Mouse (Mus musculus) ES-CJ7 (cell line): ENCODE data around the gene Sytl4.

Experiments used
- DNase-seq: peaks from one replicate; pipeline ENCODE4 v3.0.0; 2011; ENCODE audit warnings: low read depth, low spot score

Sytl4 gene

GRCm38 (mm10) chrX:133981231-133982002, at the start of gene Sytl4:
Gene Sytl4 (minus strand): TSS chrX:133981812.
- DNase-seq: peak; percentile 1

GRCm38 (mm10) chrX:134020664-134021063, 39.1 kb upstream of the Sytl4 start:
- no peak for DNase-seq

- DNase-seq: peak; percentile 57
Measured at GRCm38 (mm10) chrX:134019005-134019404, 37.4 kb upstream of the Sytl4 start.

- no peak for DNase-seq
Measured at GRCm38 (mm10) chrX:133995866-133996265, 14.3 kb upstream of the Sytl4 start.

- no peak for DNase-seq
Measured at GRCm38 (mm10) chrX:133964615-133965014, 17.0 kb downstream of the Sytl4 start.

- DNase-seq: no peak
Measured at GRCm38 (mm10) chrX:133960617-133961016, 21.0 kb downstream of the Sytl4 start.

GRCm38 (mm10) chrX:133954661-133955060, 27.0 kb downstream of the Sytl4 start:
- no peak for DNase-seq

- peak; percentile 66 for DNase-seq
Measured at GRCm38 (mm10) chrX:133947427-133947826, 34.2 kb downstream of the Sytl4 start.

- DNase-seq: no peak
Measured at GRCm38 (mm10) chrX:133939561-133939960, 42.1 kb downstream of the Sytl4 start.

GRCm38 (mm10) chrX:133936605-133937225, 44.9 kb downstream of the Sytl4 start:
- no peak for DNase-seq

GRCm38 (mm10) chrX:133931302-133932013, 50.2 kb downstream of the Sytl4 start:
- DNase-seq: peak; percentile 49

- no peak for DNase-seq
Measured at GRCm38 (mm10) chrX:133926760-133927159, 54.9 kb downstream of the Sytl4 start.

GRCm38 (mm10) chrX:133921187-133921586, 60.4 kb downstream of the Sytl4 start:
- no peak for DNase-seq

- DNase-seq: no peak
Measured at GRCm38 (mm10) chrX:133914219-133914618, 67.4 kb downstream of the Sytl4 start.

- DNase-seq: no peak
Measured at GRCm38 (mm10) chrX:133913006-133913405, 68.6 kb downstream of the Sytl4 start.

- DNase-seq: no peak
Measured at GRCm38 (mm10) chrX:133911397-133912103, 70.1 kb downstream of the Sytl4 start.

GRCm38 (mm10) chrX:133908261-133908660, 73.4 kb downstream of the Sytl4 start, which contains the start of gene Srpx2:
Gene Srpx2 (plus strand): TSS chrX:133908426.
- DNase-seq: no peak

GRCm38 (mm10) chrX:133898014-133898542, 83.5 kb downstream of the Sytl4 start, which contains the start of gene Tspan6:
Gene Tspan6 (minus strand): TSS chrX:133898429.
- DNase-seq: peak; percentile 79

- no peak for DNase-seq
Measured at GRCm38 (mm10) chrX:133888111-133888510, 93.5 kb downstream of the Sytl4 start.

GRCm38 (mm10) chrX:133887308-133887707, 94.3 kb downstream of the Sytl4 start:
- DNase-seq: no peak
